Mouse (Mus musculus) liver, adult 2 months (tissue): ENCODE results near the gene Gast. TPM values are rescaled to one million over a fixed set of nuclear protein-coding genes. Genes with fewer than 3 reads are reported as not detected.

Source experiments
- DNase-seq: peaks from one replicate; pipeline ENCODE4 v3.0.0-alpha.2; 2011; ENCODE audit warnings: low read depth, low spot score; ENCODE audit errors: extremely low read depth
- H3K27ac ChIP-seq: fragments of 200-500 bp; replicated peaks from 2 replicates; pipeline ENCODE4 v1.5.1; 2012; ENCODE audit warnings: low read depth, mild to moderate bottlenecking, control low read depth, inconsistent platforms, low read length; ENCODE audit not compliant: insufficient read depth
- H3K27me3 ChIP-seq: fragments of 200-500 bp; 2 replicates; pipeline ENCODE4 v1.6.1; 2012; ENCODE audit warnings: mild to moderate bottlenecking, moderate library complexity, low read length, inconsistent platforms; ENCODE audit not compliant: control insufficient read depth, insufficient read depth
- H3K36me3 ChIP-seq: fragments of 200-500 bp; 2 replicates; pipeline ENCODE4 v1.6.1; 2012; ENCODE audit warnings: low read length, inconsistent platforms; ENCODE audit not compliant: control insufficient read depth, insufficient read depth
- H3K4me1 ChIP-seq: fragments of 200-500 bp; 2 replicates; pipeline ENCODE4 v1.6.1; 2011; ENCODE audit warnings: low read length; ENCODE audit not compliant: control insufficient read depth, insufficient read depth
- H3K4me3 ChIP-seq: fragments of 200-500 bp; 2 replicates; pipeline ENCODE4 v1.5.1; 2011; ENCODE audit warnings: low read depth, mild to moderate bottlenecking, control low read depth, low read length, moderate library complexity; ENCODE audit not compliant: insufficient read depth
- H3K79me2 ChIP-seq: fragments of 200-500 bp; 2 replicates; pipeline ENCODE4 v1.6.1; 2012; ENCODE audit warnings: inconsistent platforms, mild to moderate bottlenecking, low read length, moderate library complexity; ENCODE audit not compliant: control insufficient read depth, insufficient read depth
- H3K9ac ChIP-seq: fragments of 200-500 bp; 2 replicates; pipeline ENCODE4 v1.6.1; 2012; ENCODE audit warnings: low read depth, mild to moderate bottlenecking, control low read depth, inconsistent platforms, low read length
- CTCF ChIP-seq: fragments of 200-500 bp; IDR thresholded peaks from 2 replicates; pipeline ENCODE4 v1.5.1; 2011; ENCODE audit warnings: low read depth, low read length, control low read depth
- POLR2A ChIP-seq: fragments of 200-500 bp; IDR thresholded peaks from 2 replicates; pipeline ENCODE4 v1.6.1; 2011; ENCODE audit warnings: low read length, control low read depth; ENCODE audit not compliant: insufficient read depth; ENCODE audit errors: extremely low read depth
- WGBS: fragments of 180-500 bp; shearing (Covaris S2); methylation state at CpG from one replicate; pipeline ENCODE4 v1.1.7; 2018; 5-methylcytosine and 5-hydroxymethylcytosine counted together
- polyA plus RNA-seq: library from polyadenylated mRNA; depleted of rRNA; stranded (reverse); fragments of >200 nt; gene quantifications from 2 replicates; pipeline ENCODE4 v1.2.3, GENCODE M21; 2012
- total RNA-seq: library from RNA; depleted of rRNA; stranded (reverse); fragments of >200 nt; gene quantifications from 2 replicates; pipeline ENCODE4 v1.2.3, GENCODE M21; 2014

The Gast gene
- total and polyA plus RNA-seq, 2 experiments, result not detected

GRCm38 (mm10) chr11:100362209-100362978, 28.2 kb downstream of the Gast start:
- Histone ChIP-seq H3K36me3 (no peaks in the 10 kb centered on the region), H3K27ac (no peak overlapping the region), H3K9ac (no peak overlapping the region), H3K4me3 (no peak overlapping the region), H3K4me1 (no peaks in the 10 kb centered on the region), H3K27me3 (no peaks in the 10 kb centered on the region), H3K79me2 (no peaks in the 10 kb centered on the region)
- peak; percentile 30 for DNase-seq
- 11% methylated on average over 8 of the region's 8 CpGs for WGBS
- TF ChIP-seq CTCF (peak; percentile 88), POLR2A (no peak)

- Histone ChIP-seq H3K36me3 (no peaks in the 10 kb centered on the region), H3K27me3 (no peaks in the 10 kb centered on the region), H3K9ac (no peak overlapping the region), H3K4me3 (no peak overlapping the region), H3K27ac (no peak overlapping the region), H3K79me2 (no peaks in the 10 kb centered on the region), H3K4me1 (no peaks in the 10 kb centered on the region)
- peak; percentile 41 for DNase-seq
- TF ChIP-seq POLR2A (no peak), CTCF (peak; percentile 91)
- 13% methylated on average over 12 of the region's 12 CpGs for WGBS
Measured at GRCm38 (mm10) chr11:100362979-100363562, 28.9 kb downstream of the Gast start.

GRCm38 (mm10) chr11:100369145-100369544, 34.9 kb downstream of the Gast start:
- Histone ChIP-seq H3K27me3 (no peaks in the 10 kb centered on the region), H3K9ac (no peak overlapping the region), H3K27ac (no peak overlapping the region), H3K36me3 (peaks cover 18% of the 10 kb centered on the region), H3K79me2 (no peaks in the 10 kb centered on the region), H3K4me3 (no peak overlapping the region), H3K4me1 (no peaks in the 10 kb centered on the region)
- TF ChIP-seq CTCF (no peak), POLR2A (no peak)
- no peak for DNase-seq
- 86% methylated on average over 7 of the region's 7 CpGs for WGBS

- no peak for DNase-seq
- Histone ChIP-seq H3K4me1 (no peaks in the 10 kb centered on the region), H3K79me2 (no peaks in the 10 kb centered on the region), H3K36me3 (peaks cover 19% of the 10 kb centered on the region), H3K4me3 (no peak overlapping the region), H3K9ac (no peak overlapping the region), H3K27ac (no peak overlapping the region), H3K27me3 (no peaks in the 10 kb centered on the region)
- 80% methylated on average over 8 of the region's 8 CpGs for WGBS
- TF ChIP-seq POLR2A, result no peak
- no peak for TF ChIP-seq CTCF
Measured at GRCm38 (mm10) chr11:100369822-100370221, 35.6 kb downstream of the Gast start.

GRCm38 (mm10) chr11:100371981-100372558, 37.9 kb downstream of the Gast start:
- no peak for TF ChIP-seq CTCF
- Histone ChIP-seq H3K4me1 (no peaks in the 10 kb centered on the region), H3K9ac (no peak overlapping the region), H3K4me3 (no peak overlapping the region), H3K79me2 (no peaks in the 10 kb centered on the region), H3K27ac (no peak overlapping the region), H3K27me3 (no peaks in the 10 kb centered on the region), H3K36me3 (peaks cover 32% of the 10 kb centered on the region)
- 88% methylated on average over 8 of the region's 8 CpGs for WGBS
- no peak for DNase-seq

- Histone ChIP-seq H3K79me2 (no peaks in the 10 kb centered on the region), H3K27ac (no peak overlapping the region), H3K36me3 (peaks cover 45% of the 10 kb centered on the region), H3K4me1 (no peaks in the 10 kb centered on the region), H3K9ac (no peak overlapping the region), H3K4me3 (no peak overlapping the region), H3K27me3 (no peaks in the 10 kb centered on the region)
- WGBS, result 95% methylated on average over 9 of the region's 9 CpGs
- no peak for DNase-seq
- no peak for TF ChIP-seq CTCF
- TF ChIP-seq POLR2A, result no peak
Measured at GRCm38 (mm10) chr11:100375127-100375526, 40.9 kb downstream of the Gast start.
